Mouse (Mus musculus) neural tube, embryonic 13.5 days (tissue): ENCODE results near the gene Cd300c. TPM values are rescaled to one million over a fixed set of nuclear protein-coding genes. Genes with fewer than 3 reads are reported as not detected.
"Not testable (repeated sequence)": the region's sequence is repeated elsewhere in the genome, so short reads cannot be mapped to it uniquely, and the experiment has no call there.

ENCODE experiments used
- ATAC-seq: fragments of 200-750 bp; cut with Nextera tagmentation; 2 replicates; pipeline ENCODE4 v1.8.0; 2017; ENCODE audit warnings: low read depth, mild to moderate bottlenecking, moderate TSS enrichment, moderate library complexity
- H3K27ac ChIP-seq: fragments of 300-500 bp; sonication (generic); replicated peaks from 2 replicates; pipeline ENCODE4 v1.5.1; 2015; ENCODE audit warnings: moderate library complexity, mild to moderate bottlenecking, inconsistent platforms
- H3K27me3 ChIP-seq: fragments of 300-500 bp; sonication (generic); 2 replicates; pipeline ENCODE4 v1.6.1; 2015; ENCODE audit warnings: mild to moderate bottlenecking, inconsistent platforms
- H3K36me3 ChIP-seq: fragments of 300-500 bp; sonication (generic); 2 replicates; pipeline ENCODE4 v1.6.1; 2015; ENCODE audit warnings: mild to moderate bottlenecking, inconsistent platforms
- H3K4me1 ChIP-seq: fragments of 300-500 bp; sonication (generic); replicated peaks from 2 replicates; pipeline ENCODE4 v1.6.1; 2015; ENCODE audit warnings: inconsistent platforms
- H3K4me2 ChIP-seq: fragments of 300-500 bp; sonication (generic); 2 replicates; pipeline ENCODE4 v1.6.1; 2015; ENCODE audit warnings: inconsistent platforms, mild to moderate bottlenecking, moderate library complexity
- H3K4me3 ChIP-seq: fragments of 300-500 bp; sonication (generic); 2 replicates; pipeline ENCODE4 v1.5.1; 2015; ENCODE audit warnings: mild to moderate bottlenecking, inconsistent platforms
- H3K9ac ChIP-seq: fragments of 300-500 bp; sonication (generic); 2 replicates; pipeline ENCODE4 v1.6.1; 2015; ENCODE audit warnings: moderate library complexity, mild to moderate bottlenecking, inconsistent platforms
- H3K9me3 ChIP-seq: fragments of 300-500 bp; sonication (generic); 2 replicates; pipeline ENCODE4 v1.6.1; 2016; ENCODE audit warnings: inconsistent platforms
- WGBS: fragments of 180-500 bp; shearing (Covaris S2); methylation state at CpG from one replicate; pipeline ENCODE4 v1.1.7; 2015; 5-methylcytosine and 5-hydroxymethylcytosine counted together
- polyA plus RNA-seq: library from polyadenylated mRNA; unstranded; fragments of >200 nt; fragmentation: Nextera tagmentation; extraction: Ambion mirVana; gene quantifications from 2 replicates; pipeline ENCODE4 v1.2.1, GENCODE M21; 2015

Gene Cd300c
- polyA plus RNA-seq, result not detected in 2 replicates

- no peak for ATAC-seq
- H3K27ac ChIP-seq, result no peak within 1 kb of the TSS
- 82% methylated on average over 9 of the region's 9 CpGs for WGBS
- H3K27me3 ChIP-seq, result no peaks in the 10 kb centered on the region
- no peak within 1 kb of the TSS for H3K4me2 ChIP-seq
- no peaks in the 10 kb centered on the region for H3K36me3 ChIP-seq
- H3K4me1 ChIP-seq, result no peaks in the 10 kb centered on the region
- peaks cover 2% of the 10 kb centered on the region; the same call in 1 of the 2 replicates for H3K9me3 ChIP-seq
- no peak within 1 kb of the TSS for H3K9ac ChIP-seq
- H3K4me3 ChIP-seq, result no peak within 1 kb of the TSS
Observed at GRCm38 (mm10) chr11:114968752-114969207, at the start of gene Cd300c. Gene Cd300c, minus strand, starts transcription at chr11:114969157.

- WGBS, result no CpG with 5 or more reads among the region's 7 CpGs
- not testable (repeated sequence) for H3K27ac ChIP-seq, H3K4me1 ChIP-seq, ATAC-seq, H3K4me2 ChIP-seq, H3K36me3 ChIP-seq, H3K9me3 ChIP-seq, H3K27me3 ChIP-seq, H3K9ac ChIP-seq, H3K4me3 ChIP-seq
Observed at GRCm38 (mm10) chr11:115016093-115016492, 47.1 kb upstream of the Cd300c start, which contains the start of gene Cd300ld2. Gene Cd300ld2, minus strand, starts transcription at chr11:115016193.

GRCm38 (mm10) chr11:115004070-115004469 lies 35.1 kb upstream of the Cd300c start:
- Histone ChIP-seq H3K4me2 (no peak overlapping the region), H3K36me3 (no peaks in the 10 kb centered on the region), H3K4me3 (no peak overlapping the region), H3K4me1 (no peaks in the 10 kb centered on the region), H3K27me3 (no peaks in the 10 kb centered on the region), H3K9ac (no peak overlapping the region), H3K27ac (no peak overlapping the region), H3K9me3 (no peaks in the 10 kb centered on the region)
- 85% methylated on average over 5 of the region's 5 CpGs for WGBS
- ATAC-seq, result no peak

- no peaks in the 10 kb centered on the region for H3K27me3 ChIP-seq
- H3K4me2 ChIP-seq, result no peak within 1 kb of the TSS
- whole genome bisulfite sequencing, result 86% methylated on average over 7 of the region's 7 CpGs
- H3K9me3 ChIP-seq, result no peaks in the 10 kb centered on the region
- no peak for ATAC-seq
- no peak within 1 kb of the TSS for H3K4me3 ChIP-seq
- no peaks in the 10 kb centered on the region for H3K36me3 ChIP-seq
- no peak within 1 kb of the TSS for H3K9ac ChIP-seq
- no peaks in the 10 kb centered on the region for H3K4me1 ChIP-seq
- H3K27ac ChIP-seq, result no peak within 1 kb of the TSS
Observed at GRCm38 (mm10) chr11:115001474-115002040, 32.6 kb upstream of the Cd300c start, which contains the start of gene Cd300c2. Gene Cd300c2, minus strand, starts transcription at chr11:115001880.

- Histone ChIP-seq H3K27ac (no peak within 1 kb of the TSS), H3K4me2 (no peak within 1 kb of the TSS), H3K4me3 (no peak within 1 kb of the TSS), H3K27me3 (no peaks in the 10 kb centered on the region), H3K9me3 (no peaks in the 10 kb centered on the region), H3K4me1 (no peaks in the 10 kb centered on the region), H3K9ac (no peak within 1 kb of the TSS), H3K36me3 (no peaks in the 10 kb centered on the region)
- no peak for ATAC-seq
- 84% methylated on average over 4 of the region's 4 CpGs for WGBS
Observed at GRCm38 (mm10) chr11:114989793-114990192, 20.8 kb upstream of the Cd300c start, which contains the start of gene Cd300ld. Gene Cd300ld, minus strand, starts transcription at chr11:114989922.

- no peaks in the 10 kb centered on the region for H3K27me3 ChIP-seq
- WGBS, result 75% methylated on average over 4 of the region's 4 CpGs
- no peak overlapping the region for H3K9ac ChIP-seq
- H3K9me3 ChIP-seq, result peaks cover 24% of the 10 kb centered on the region
- no peaks in the 10 kb centered on the region for H3K36me3 ChIP-seq
- H3K27ac ChIP-seq, result no peak overlapping the region
- no peak overlapping the region for H3K4me2 ChIP-seq
- no peak for ATAC-seq
- H3K4me3 ChIP-seq, result no peak overlapping the region
- no peaks in the 10 kb centered on the region for H3K4me1 ChIP-seq
Observed at GRCm38 (mm10) chr11:114981866-114982265, 12.9 kb upstream of the Cd300c start.

- no peak overlapping the region for H3K4me3 ChIP-seq
- no peaks in the 10 kb centered on the region for H3K27me3 ChIP-seq
- no peaks in the 10 kb centered on the region for H3K4me1 ChIP-seq
- no peak for ATAC-seq
- no peak overlapping the region for H3K4me2 ChIP-seq
- H3K36me3 ChIP-seq, result no peaks in the 10 kb centered on the region
- H3K27ac ChIP-seq, result no peak overlapping the region
- H3K9me3 ChIP-seq, result peaks cover 12% of the 10 kb centered on the region; the same call in 1 of the 2 replicates
- WGBS, result 79% methylated on average over 10 of the region's 10 CpGs
- no peak overlapping the region for H3K9ac ChIP-seq
Observed at GRCm38 (mm10) chr11:114972726-114973125, 3.8 kb upstream of the Cd300c start.

- Histone ChIP-seq H3K4me3 (no peak overlapping the region), H3K4me2 (no peak overlapping the region), H3K4me1 (no peaks in the 10 kb centered on the region), H3K27me3 (no peaks in the 10 kb centered on the region), H3K27ac (no peak overlapping the region), H3K9ac (no peak overlapping the region), H3K36me3 (no peaks in the 10 kb centered on the region), H3K9me3 (no peaks in the 10 kb centered on the region)
- 48% methylated on average over 3 of the region's 3 CpGs for WGBS
- ATAC-seq, result no peak
Observed at GRCm38 (mm10) chr11:114965182-114965828, 3.7 kb downstream of the Cd300c start.

GRCm38 (mm10) chr11:114960369-114960768 lies 8.6 kb downstream of the Cd300c start:
- no peak for ATAC-seq
- Histone ChIP-seq H3K36me3 (no peaks in the 10 kb centered on the region), H3K4me3 (no peak overlapping the region), H3K4me1 (no peaks in the 10 kb centered on the region), H3K27ac (no peak overlapping the region), H3K9me3 (no peaks in the 10 kb centered on the region), H3K27me3 (no peaks in the 10 kb centered on the region), H3K9ac (no peak overlapping the region), H3K4me2 (no peak overlapping the region)
- WGBS, result 74% methylated on average over 1 of the region's 1 CpGs

- WGBS, result 60% methylated on average over 6 of the region's 6 CpGs
- H3K27me3 ChIP-seq, result no peaks in the 10 kb centered on the region
- H3K9ac ChIP-seq, result no peak within 1 kb of the TSS
- H3K4me1 ChIP-seq, result no peaks in the 10 kb centered on the region
- H3K27ac ChIP-seq, result no peak within 1 kb of the TSS
- no peaks in the 10 kb centered on the region for H3K9me3 ChIP-seq
- no peak within 1 kb of the TSS for H3K4me2 ChIP-seq
- no peaks in the 10 kb centered on the region for H3K36me3 ChIP-seq
- ATAC-seq, result no peak
- no peak within 1 kb of the TSS for H3K4me3 ChIP-seq
Observed at GRCm38 (mm10) chr11:114934144-114934543, 34.8 kb downstream of the Cd300c start, which contains the start of gene Cd300lb. Gene Cd300lb, minus strand, starts transcription at chr11:114934386.

- 74% methylated on average over 4 of the region's 4 CpGs for WGBS
- ATAC-seq, result no peak
- Histone ChIP-seq H3K4me2 (no peak overlapping the region), H3K27me3 (no peaks in the 10 kb centered on the region), H3K4me1 (no peaks in the 10 kb centered on the region), H3K27ac (no peak overlapping the region), H3K4me3 (no peak overlapping the region), H3K9ac (no peak overlapping the region), H3K36me3 (no peaks in the 10 kb centered on the region), H3K9me3 (no peaks in the 10 kb centered on the region)
Observed at GRCm38 (mm10) chr11:114933591-114933990, 35.4 kb downstream of the Cd300c start.

GRCm38 (mm10) chr11:114931041-114931440 lies 37.9 kb downstream of the Cd300c start:
- Histone ChIP-seq H3K4me3 (no peak overlapping the region), H3K27me3 (no peaks in the 10 kb centered on the region), H3K4me2 (no peak overlapping the region), H3K36me3 (no peaks in the 10 kb centered on the region), H3K9me3 (no peaks in the 10 kb centered on the region), H3K9ac (no peak overlapping the region), H3K27ac (no peak overlapping the region), H3K4me1 (no peaks in the 10 kb centered on the region)
- WGBS, result 80% methylated on average over 5 of the region's 5 CpGs
- no peak for ATAC-seq
